ENCODE assay signal across 8 mouse cellular contexts in genomic region chr7:66179120-66179581, GRCm38 (mm10).
A peak's percentile ranks its signal among the peaks of the same experiment; 100 is the strongest.
DNase-seq lines count a peak whose midpoint lies in the region; ATAC-seq lines count a peak whose summit lies in the region.

No protein-coding gene starts in this region.

- 0 out of 2 replicates have a peak, but pooled peaks cover 3% of the 10 kb centered on the region for H3K4me1 ChIP-seq in kidney, embryonic 14.5 days (ENCODE audit: control insufficient read depth, insufficient read depth, low read length)

- 0 out of 2 replicates have a peak, but pooled peaks cover 3% of the 10 kb centered on the region for H3K9me3 ChIP-seq in kidney, embryonic 14.5 days (ENCODE audit: control insufficient read depth, low read length)

- H3K9ac ChIP-seq in kidney, embryonic 14.5 days (ENCODE audit: low read depth, low read length): no peak overlapping the region

- H3K27me3 ChIP-seq in kidney, embryonic 14.5 days (ENCODE audit: control insufficient read depth, insufficient read depth, low read length): no peaks in the 10 kb centered on the region

- WGBS in kidney, embryonic 14.5 days: 27% methylated on average over 10 of the region's 10 CpGs

- DNase-seq in kidney, postnatal 25 days: no peak
- DNase-seq in Muller cell, postnatal 12 days (ENCODE audit: inconsistent ontology term): peak; percentile 77
- peak; percentile 27 to 62 for DNase-seq in frontal cortex, postnatal 14 days (ENCODE audit: low spot score in 2 of 2)
- DNase-seq in layer of hippocampus, adult 8-10 months (ENCODE audit: low spot score in 2 of 2): peak; percentile 46 to 50
- DNase-seq in lung, postnatal 36 days: peak; percentile 74
- DNase-seq in spleen, postnatal 10 days (ENCODE audit: low spot score in 2 of 2): no peak
- DNase-seq in ovary, adult 18-20 months (ENCODE audit: low spot score): no peak

- H3K4me2 ChIP-seq in kidney, embryonic 14.5 days (replicated peaks; ENCODE audit: low read depth, low read length): no peak overlapping the region

- peaks cover 14% of the 10 kb centered on the region; the same call in 1 of the 2 replicates for H3K36me3 ChIP-seq in kidney, embryonic 14.5 days (ENCODE audit: control insufficient read depth, insufficient read depth, low read length)

- no peak overlapping the region for H3K4me3 ChIP-seq in kidney, embryonic 14.5 days (ENCODE audit: low read length)

- peak; percentile 67; the same call in 1 of the 2 replicates for ATAC-seq in kidney, embryonic 14.5 days (ENCODE audit: low FRiP score, low TSS enrichment)

- H3K27ac ChIP-seq in kidney, embryonic 14.5 days (ENCODE audit: low read depth, low read length): no peak overlapping the region

Comparison
In these comparisons a context has a peak if more than half of its experiments do, and no peak if none do; other contexts are left out.
1. DNase-seq: peak in Muller cell, postnatal 12 days (single experiment), frontal cortex, postnatal 14 days (2 of 2), layer of hippocampus, adult 8-10 months (2 of 2) and lung, postnatal 36 days (single experiment); none in kidney, postnatal 25 days (0 of 2), spleen, postnatal 10 days (0 of 2) and ovary, adult 18-20 months (single experiment).